Mouse (Mus musculus) cerebellum, adult 8-10 months (tissue): ENCODE results near the gene Vmn1r19.
"Not testable (repeated sequence)": the region's sequence is repeated elsewhere in the genome, so short reads cannot be mapped to it uniquely, and the experiment has no call there.

ENCODE experiments used
- DNase-seq: peaks from one replicate; pipeline ENCODE4 v3.0.0; 2022

Gene Vmn1r19

GRCm38 (mm10) chr6:57403480-57403879 is at the start of gene Vmn1r19:
Gene Vmn1r19 (plus strand): TSS chr6:57403780.
- DNase-seq = not testable (repeated sequence)

DNA sequence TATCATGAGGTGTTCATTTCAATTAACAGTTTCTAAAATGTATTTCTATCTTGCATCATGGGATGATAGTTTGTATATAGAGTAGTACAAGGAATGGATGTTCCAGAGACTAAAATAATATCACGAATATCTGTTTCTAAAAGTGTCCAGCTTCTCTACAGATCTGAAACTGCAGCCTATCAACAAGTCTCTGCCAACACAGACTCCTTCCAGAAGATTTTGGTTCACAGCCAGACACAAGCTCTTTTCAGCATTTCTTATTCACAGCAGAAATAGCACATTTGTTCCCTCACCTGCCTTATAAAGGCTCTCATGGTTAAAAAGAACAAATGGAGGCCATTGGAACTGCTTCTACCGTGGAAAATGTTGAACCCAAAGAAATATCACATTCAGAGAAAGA is 46.7 kb upstream of the Vmn1r19 start:
- no peak for DNase-seq

- no peak for DNase-seq
These were observed 40.0 kb upstream of the Vmn1r19 start, which contains the start of gene Vmn1r17 for GRCm38 (mm10) chr6:57363627-57364026. Gene Vmn1r17 (minus strand): TSS chr6:57363727.

DNA sequence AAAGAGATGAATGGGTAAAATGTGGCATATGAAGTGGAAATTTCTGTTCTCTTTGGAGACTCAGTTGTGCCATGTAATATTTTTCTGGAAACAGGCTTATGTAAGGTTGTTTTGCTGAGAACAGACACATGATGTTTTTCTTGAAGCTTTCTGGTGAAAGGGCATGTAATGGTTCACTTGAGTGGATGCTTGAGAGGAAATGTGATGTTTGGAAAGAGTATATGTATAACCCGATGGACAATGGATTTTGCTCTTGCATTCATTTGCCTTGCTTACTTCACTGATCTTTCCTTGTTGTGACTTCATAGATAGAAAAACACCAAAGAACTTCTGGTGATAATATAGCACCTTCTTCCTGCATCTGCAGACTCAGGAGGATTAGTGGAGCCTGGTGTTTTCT is 37.7 kb upstream of the Vmn1r19 start:
- DNase-seq = not testable (repeated sequence)

DNA sequence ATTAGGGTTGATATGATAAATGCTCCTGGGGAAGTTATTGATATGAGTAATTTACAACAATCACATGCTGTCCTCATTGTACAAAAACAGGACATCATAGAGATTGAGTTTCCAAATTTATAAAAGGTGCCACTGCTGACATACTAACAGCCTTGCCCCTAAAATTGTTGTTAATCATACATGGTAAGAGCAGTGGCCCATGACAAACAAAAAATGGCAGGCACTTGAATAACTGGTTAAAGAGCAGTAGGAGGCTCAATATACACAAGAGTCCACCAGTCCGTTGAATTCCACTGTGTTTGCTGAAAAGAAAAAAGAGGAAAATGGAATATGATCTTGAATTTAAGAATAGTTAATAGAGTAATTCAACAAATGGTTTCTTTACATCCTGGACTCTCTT is 36.1 kb upstream of the Vmn1r19 start:
- DNase-seq = no peak

DNA sequence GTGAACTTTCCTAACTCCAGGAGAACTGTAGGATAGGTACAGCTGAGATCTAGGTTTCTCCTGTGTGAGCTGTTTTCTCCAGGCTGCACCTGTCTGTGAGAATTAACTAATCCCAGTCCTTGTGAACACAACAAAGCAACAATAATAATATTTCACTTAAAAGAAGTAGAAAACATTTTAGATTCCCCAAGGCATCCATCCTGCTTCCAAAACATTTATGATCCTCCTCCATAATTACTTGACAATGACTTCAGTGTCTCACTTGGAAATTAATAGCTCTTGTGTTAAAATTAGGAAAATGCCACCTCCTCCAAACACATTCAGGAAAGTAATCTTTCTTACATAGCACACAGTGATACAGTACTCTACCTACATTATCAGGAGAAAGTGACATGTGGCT is 7.9 kb upstream of the Vmn1r19 start, which contains the start of gene Vmn1r18:
Gene Vmn1r18 (minus strand): TSS at position 101 of the 400 bp plus-strand sequence.
- no peak for DNase-seq

- DNase-seq = no peak
These were observed 25.1 kb downstream of the Vmn1r19 start, which contains the start of gene Vmn1r20 for GRCm38 (mm10) chr6:57428630-57429029. Gene Vmn1r20 (plus strand): TSS chr6:57428930.

GRCm38 (mm10) chr6:57431196-57431595 is 27.6 kb downstream of the Vmn1r19 start:
- DNase-seq = no peak
